Mouse (Mus musculus): ENCODE data around the gene Gcnt1. TPM values are rescaled to one million over a fixed set of nuclear protein-coding genes. Genes with fewer than 3 reads are reported as not detected.
A peak's percentile ranks its signal among the peaks of the same experiment; 100 is the strongest.

The Gcnt1 gene
- total RNA-seq, 4 experiments from 2014 or later: 9.7 to 16.0 (median 11.8) TPM

- DNase-seq (ENCODE audit: low spot score): no peak
Measured at GRCm38 (mm10) chr19:17368557-17368956, 4.1 kb downstream of the Gcnt1 start.

GRCm38 (mm10) chr19:17366364-17367090 is 6.1 kb downstream of the Gcnt1 start:
- no peak for DNase-seq (ENCODE audit: low spot score)

GRCm38 (mm10) chr19:17364741-17365140 is 7.9 kb downstream of the Gcnt1 start:
- DNase-seq (ENCODE audit: low spot score): peak; percentile 52

GRCm38 (mm10) chr19:17361181-17361580 is 11.5 kb downstream of the Gcnt1 start:
- no peak for DNase-seq (ENCODE audit: low spot score)

- DNase-seq (ENCODE audit: low spot score): no peak
Measured at GRCm38 (mm10) chr19:17359315-17359890, 13.2 kb downstream of the Gcnt1 start.

- DNase-seq (ENCODE audit: low spot score): no peak
Measured at GRCm38 (mm10) chr19:17357391-17357790, 15.3 kb downstream of the Gcnt1 start.

GRCm38 (mm10) chr19:17356932-17357331 is 15.7 kb downstream of the Gcnt1 start:
- DNase-seq (ENCODE audit: low spot score): no peak

- peak; percentile 66 for DNase-seq (ENCODE audit: low spot score)
Measured at GRCm38 (mm10) chr19:17355950-17356867, 16.4 kb downstream of the Gcnt1 start.

- DNase-seq (ENCODE audit: low spot score): no peak
Measured at GRCm38 (mm10) chr19:17355361-17355760, 17.3 kb downstream of the Gcnt1 start.

- DNase-seq (ENCODE audit: low spot score): no peak
Measured at GRCm38 (mm10) chr19:17354797-17355196, 17.8 kb downstream of the Gcnt1 start.

GRCm38 (mm10) chr19:17354362-17354761 is 18.3 kb downstream of the Gcnt1 start:
- DNase-seq (ENCODE audit: low spot score): no peak

- DNase-seq (ENCODE audit: low spot score): no peak
Measured at GRCm38 (mm10) chr19:17353727-17354126, 18.9 kb downstream of the Gcnt1 start.

- DNase-seq (ENCODE audit: low spot score): no peak
Measured at GRCm38 (mm10) chr19:17347852-17348251, 24.8 kb downstream of the Gcnt1 start.

GRCm38 (mm10) chr19:17346716-17347474 is 25.7 kb downstream of the Gcnt1 start:
- no peak for DNase-seq (ENCODE audit: low spot score)

- DNase-seq (ENCODE audit: low spot score): no peak
Measured at GRCm38 (mm10) chr19:17344881-17345280, 27.8 kb downstream of the Gcnt1 start.

- DNase-seq (ENCODE audit: low spot score): no peak
Measured at GRCm38 (mm10) chr19:17339563-17339962, 33.1 kb downstream of the Gcnt1 start.

GRCm38 (mm10) chr19:17337057-17337679 is 35.5 kb downstream of the Gcnt1 start:
- DNase-seq (ENCODE audit: low spot score): no peak

GRCm38 (mm10) chr19:17336646-17337045 is 36.0 kb downstream of the Gcnt1 start:
- no peak for DNase-seq (ENCODE audit: low spot score)

GRCm38 (mm10) chr19:17334644-17335333 is 37.9 kb downstream of the Gcnt1 start:
- DNase-seq (ENCODE audit: low spot score): no peak

GRCm38 (mm10) chr19:17333043-17333442 is 39.6 kb downstream of the Gcnt1 start:
- DNase-seq (ENCODE audit: low spot score): peak; percentile 69

Measured in heart, adult 8-10 months (tissue).